Mouse (Mus musculus): ENCODE results near the gene Dnajc11. TPM values are rescaled to one million over a fixed set of nuclear protein-coding genes. Genes with fewer than 3 reads are reported as not detected.

Dnajc11 gene
- polyA plus RNA-seq, 1 experiment = 58.5 TPM

- TF ChIP-seq CTCF (IDR thresholded peaks at IDR 0.05; ENCODE audit: extremely low read depth, insufficient read depth, low read length) = no peak
- no peak for TF ChIP-seq POLR2A (IDR thresholded peaks at IDR 0.05; ENCODE audit: extremely low read depth, insufficient read depth, low read length)
- no peak overlapping the region for H3K27ac ChIP-seq (ENCODE audit: insufficient read depth, low read length)
- no peak overlapping the region for H3K4me3 ChIP-seq (ENCODE audit: insufficient read depth, low read length)
- peaks cover 3% of the 10 kb centered on the region; the same call in 1 of the 2 replicates for H3K4me1 ChIP-seq (ENCODE audit: control insufficient read depth, insufficient read depth, low read length)
Measured at GRCm38 (mm10) chr4:152002063-152002462, 68.6 kb downstream of the Dnajc11 start.

GRCm38 (mm10) chr4:152006137-152006536, 72.6 kb downstream of the Dnajc11 start:
- Histone ChIP-seq H3K4me3 (ENCODE audit: insufficient read depth, low read length) (no peak overlapping the region), H3K4me1 (ENCODE audit: control insufficient read depth, insufficient read depth, low read length) (peaks cover 1% of the 10 kb centered on the region), H3K27ac (ENCODE audit: insufficient read depth, low read length) (no peak overlapping the region)
- TF ChIP-seq POLR2A (IDR thresholded peaks at IDR 0.05; ENCODE audit: extremely low read depth, insufficient read depth, low read length) (no peak), CTCF (IDR thresholded peaks at IDR 0.05; ENCODE audit: extremely low read depth, insufficient read depth, low read length) (no peak)

- Histone ChIP-seq H3K27ac (ENCODE audit: insufficient read depth, low read length) (no peak overlapping the region), H3K4me3 (ENCODE audit: insufficient read depth, low read length) (no peak overlapping the region), H3K4me1 (ENCODE audit: control insufficient read depth, insufficient read depth, low read length) (peaks cover 1% of the 10 kb centered on the region)
- TF ChIP-seq CTCF (IDR thresholded peaks at IDR 0.05; ENCODE audit: extremely low read depth, insufficient read depth, low read length) (no peak), POLR2A (IDR thresholded peaks at IDR 0.05; ENCODE audit: extremely low read depth, insufficient read depth, low read length) (no peak)
Measured at GRCm38 (mm10) chr4:152006812-152007211, 73.3 kb downstream of the Dnajc11 start.

GRCm38 (mm10) chr4:152007481-152008147, 74.1 kb downstream of the Dnajc11 start:
- no peak for TF ChIP-seq CTCF (IDR thresholded peaks at IDR 0.05; ENCODE audit: extremely low read depth, insufficient read depth, low read length)
- TF ChIP-seq POLR2A (IDR thresholded peaks at IDR 0.05; ENCODE audit: extremely low read depth, insufficient read depth, low read length) = peak; percentile 66
- peaks cover 1% of the 10 kb centered on the region for H3K4me1 ChIP-seq (ENCODE audit: control insufficient read depth, insufficient read depth, low read length)
- H3K4me3 ChIP-seq (ENCODE audit: insufficient read depth, low read length) = peak overlapping the region; percentile 91
- no peak overlapping the region for H3K27ac ChIP-seq (ENCODE audit: insufficient read depth, low read length)

- Histone ChIP-seq H3K4me3 (ENCODE audit: insufficient read depth, low read length) (peak overlapping the region; percentile 91), H3K27ac (ENCODE audit: insufficient read depth, low read length) (peak overlapping the region; percentile 6; the same call in 1 of the 2 replicates), H3K4me1 (ENCODE audit: control insufficient read depth, insufficient read depth, low read length) (peaks cover 3% of the 10 kb centered on the region)
- TF ChIP-seq CTCF (IDR thresholded peaks at IDR 0.05; ENCODE audit: extremely low read depth, insufficient read depth, low read length) (no peak), POLR2A (IDR thresholded peaks at IDR 0.05; ENCODE audit: extremely low read depth, insufficient read depth, low read length) (no peak)
Measured at GRCm38 (mm10) chr4:152008148-152008500, 74.6 kb downstream of the Dnajc11 start.

GRCm38 (mm10) chr4:152008622-152009075, 75.2 kb downstream of the Dnajc11 start, which contains the start of gene Klhl21:
TSS of gene Klhl21 (plus strand) at chr4:152008803.
- Histone ChIP-seq H3K27ac (ENCODE audit: insufficient read depth, low read length) (peak within 1 kb of the TSS; percentile 98), H3K4me3 (ENCODE audit: insufficient read depth, low read length) (peak within 1 kb of the TSS; percentile 91), H3K4me1 (ENCODE audit: control insufficient read depth, insufficient read depth, low read length) (peaks cover 3% of the 10 kb centered on the region)
- TF ChIP-seq POLR2A (IDR thresholded peaks at IDR 0.05; ENCODE audit: extremely low read depth, insufficient read depth, low read length) (peak; percentile 79), CTCF (IDR thresholded peaks at IDR 0.05; ENCODE audit: extremely low read depth, insufficient read depth, low read length) (no peak)

GRCm38 (mm10) chr4:152009076-152010051, 75.9 kb downstream of the Dnajc11 start:
- Histone ChIP-seq H3K27ac (ENCODE audit: insufficient read depth, low read length) (peak overlapping the region; percentile 98), H3K4me3 (ENCODE audit: insufficient read depth, low read length) (peak overlapping the region; percentile 91), H3K4me1 (ENCODE audit: control insufficient read depth, insufficient read depth, low read length) (peaks cover 3% of the 10 kb centered on the region)
- no peak for TF ChIP-seq CTCF (IDR thresholded peaks at IDR 0.05; ENCODE audit: extremely low read depth, insufficient read depth, low read length)
- peak; percentile 9; the same call in 1 of the 2 replicates for TF ChIP-seq POLR2A (IDR thresholded peaks at IDR 0.05; ENCODE audit: extremely low read depth, insufficient read depth, low read length)

GRCm38 (mm10) chr4:152010091-152010706, 76.7 kb downstream of the Dnajc11 start:
- Histone ChIP-seq H3K27ac (ENCODE audit: insufficient read depth, low read length) (0 out of 2 replicates have a peak overlapping the region, but pooled peaks have one; percentile 14), H3K4me3 (ENCODE audit: insufficient read depth, low read length) (peak overlapping the region; percentile 91), H3K4me1 (ENCODE audit: control insufficient read depth, insufficient read depth, low read length) (peaks cover 3% of the 10 kb centered on the region)
- TF ChIP-seq POLR2A (IDR thresholded peaks at IDR 0.05; ENCODE audit: extremely low read depth, insufficient read depth, low read length) (no peak), CTCF (IDR thresholded peaks at IDR 0.05; ENCODE audit: extremely low read depth, insufficient read depth, low read length) (no peak)

- no peak overlapping the region for H3K27ac ChIP-seq (ENCODE audit: insufficient read depth, low read length)
- peaks cover 3% of the 10 kb centered on the region for H3K4me1 ChIP-seq (ENCODE audit: control insufficient read depth, insufficient read depth, low read length)
- TF ChIP-seq CTCF (IDR thresholded peaks at IDR 0.05; ENCODE audit: extremely low read depth, insufficient read depth, low read length) = no peak
- no peak for TF ChIP-seq POLR2A (IDR thresholded peaks at IDR 0.05; ENCODE audit: extremely low read depth, insufficient read depth, low read length)
Measured at GRCm38 (mm10) chr4:152010707-152011134, 77.2 kb downstream of the Dnajc11 start.

More at GRCm38 (mm10) chr4:152010707-152011134, 77.2 kb downstream of the Dnajc11 start:
- peak overlapping the region; percentile 91 for H3K4me3 ChIP-seq (ENCODE audit: insufficient read depth, low read length)

Data from cortical plate, adult 2 months (tissue).